Mouse (Mus musculus) MEL (cell line): Measurements from ENCODE around the gene H2-Q7. TPM values are rescaled to one million over a fixed set of nuclear protein-coding genes. Genes with fewer than 3 reads are reported as not detected.
"Not testable (repeated sequence)": the region's sequence is repeated elsewhere in the genome, so short reads cannot be mapped to it uniquely, and the experiment has no call there.

Source experiments
- DNase-seq: peaks from one replicate; pipeline ENCODE4 v3.0.0; 2011; ENCODE audit warnings: low read depth, low spot score
- H3K27ac ChIP-seq: 2 replicates; pipeline ENCODE4 v1.5.1; 2012; ENCODE audit warnings: low read depth, mild to moderate bottlenecking, control low read depth, low read length, moderate library complexity; ENCODE audit not compliant: control insufficient read depth
- H3K27me3 ChIP-seq, 2 experiments: fragments of 150-350 bp in 1 of 2; sonication (generic) in 1 of 2; 2 replicates each; pipeline ENCODE4 v1.6.1; 2012; ENCODE audit warnings: low read length in 2 of 2, mild to moderate bottlenecking in 2 of 2, improper control_type of control experiment in 1 of 2, moderate library complexity in 1 of 2; ENCODE audit not compliant: insufficient read depth in 2 of 2, control insufficient read depth in 1 of 2
- H3K36me3 ChIP-seq, 2 experiments: 2 replicates each; pipeline ENCODE4 v1.6.1; 2012 to 2014; ENCODE audit warnings: low read length in 2 of 2, improper control_type of control experiment in 1 of 2, inconsistent platforms in 1 of 2, mild to moderate bottlenecking in 1 of 2; ENCODE audit not compliant: insufficient read depth in 2 of 2, control insufficient read depth in 1 of 2
- H3K4me1 ChIP-seq, 2 experiments: fragments of 150-350 bp in 1 of 2; sonication (generic) in 1 of 2; 2 replicates each; pipeline ENCODE4 v1.6.1; 2012; ENCODE audit warnings: low read length in 2 of 2, improper control_type of control experiment in 1 of 2, mild to moderate bottlenecking in 1 of 2; ENCODE audit not compliant: insufficient read depth in 2 of 2, control insufficient read depth in 1 of 2
- H3K4me3 ChIP-seq, 2 experiments: fragments of 150-350 bp in 1 of 2; sonication (generic) in 1 of 2; 2 replicates each; pipeline ENCODE4 v1.5.1; 2012; ENCODE audit warnings: low read depth in 2 of 2, low read length in 2 of 2, mild to moderate bottlenecking in 2 of 2, moderate library complexity in 2 of 2, control low read depth in 1 of 2, improper control_type of control experiment in 1 of 2; ENCODE audit not compliant: control insufficient read depth in 1 of 2, insufficient read depth in 1 of 2
- H3K79me2 ChIP-seq: 2 replicates; pipeline ENCODE4 v1.6.1; 2012; ENCODE audit warnings: mild to moderate bottlenecking, low read length, moderate library complexity; ENCODE audit not compliant: control insufficient read depth, poor library complexity, insufficient read depth
- H3K9ac ChIP-seq: 2 replicates; pipeline ENCODE4 v1.6.1; 2012; ENCODE audit warnings: low read depth, mild to moderate bottlenecking, control low read depth, low read length, moderate library complexity; ENCODE audit not compliant: control insufficient read depth, poor library complexity, severe bottlenecking
- H3K9me3 ChIP-seq: fragments of 150-350 bp; sonication (generic); replicated peaks from 2 replicates; pipeline ENCODE4 v1.6.1; 2012; ENCODE audit warnings: mild to moderate bottlenecking, low read length, improper control_type of control experiment, moderate library complexity; ENCODE audit not compliant: insufficient read depth
- BHLHE40 ChIP-seq: IDR thresholded peaks from 2 replicates; pipeline ENCODE4 v1.6.1; 2012; ENCODE audit warnings: low read depth, mild to moderate bottlenecking, inconsistent platforms, low read length, improper control_type of control experiment, borderline replicate concordance
- CHD1 ChIP-seq: IDR thresholded peaks from 2 replicates; pipeline ENCODE4 v1.6.1; 2012; ENCODE audit warnings: low read depth, mild to moderate bottlenecking, inconsistent platforms, low read length, improper control_type of control experiment
- CHD2 ChIP-seq: IDR thresholded peaks from 2 replicates; pipeline ENCODE4 v1.6.1; 2011; ENCODE audit warnings: low read length, improper control_type of control experiment
- E2F4 ChIP-seq: IDR thresholded peaks from 2 replicates; pipeline ENCODE4 v1.6.1; 2011; ENCODE audit warnings: low read depth, low read length, improper control_type of control experiment, borderline replicate concordance
- EP300 ChIP-seq, 2 experiments: IDR thresholded peaks; 2 replicates each; pipeline ENCODE4 v1.6.1; 2011; ENCODE audit warnings: improper control_type of control experiment in 2 of 2, low read length in 2 of 2, low read depth in 1 of 2, mild to moderate bottlenecking in 1 of 2
- MAX ChIP-seq: IDR thresholded peaks from 2 replicates; pipeline ENCODE4 v1.6.1; 2011; ENCODE audit warnings: low read length, improper control_type of control experiment
- MYC ChIP-seq: IDR thresholded peaks from 2 replicates; pipeline ENCODE4 v1.6.1; 2011; ENCODE audit warnings: low read depth, mild to moderate bottlenecking, low read length, improper control_type of control experiment, moderate library complexity
- NELFE ChIP-seq: IDR thresholded peaks from 2 replicates; pipeline ENCODE4 v1.6.1; 2011; ENCODE audit warnings: low read depth, low read length, improper control_type of control experiment
- POLR2AphosphoS5 ChIP-seq: IDR thresholded peaks from 2 replicates; pipeline ENCODE4 v1.6.1; 2012; ENCODE audit warnings: low read depth, borderline replicate concordance, mild to moderate bottlenecking, inconsistent platforms, low read length, moderate library complexity, mixed read lengths
- TCF12 ChIP-seq: IDR thresholded peaks from 2 replicates; pipeline ENCODE4 v1.6.1; 2014; ENCODE audit warnings: low read depth, mild to moderate bottlenecking, inconsistent platforms, low read length, improper control_type of control experiment, moderate library complexity
- UBTF ChIP-seq: IDR thresholded peaks from 2 replicates; pipeline ENCODE4 v1.6.1; 2012; ENCODE audit warnings: low read depth, mild to moderate bottlenecking, inconsistent platforms, low read length, improper control_type of control experiment, moderate library complexity, borderline replicate concordance; ENCODE audit not compliant: insufficient read depth
- polyA plus RNA-seq, 2 experiments: library from polyadenylated mRNA; stranded (reverse) in 1 of 2; unstranded in 1 of 2; fragments of >175 nt in 1 of 2; fragments of >200 nt in 1 of 2; gene quantifications; 2 replicates each; pipeline versions ENCODE4 v1.2.1 to v1.2.4; 2012; ENCODE audit warnings: low replicate concordance in 2 of 2, low read depth in 1 of 2; ENCODE audit not compliant: insufficient read length in 2 of 2, insufficient read depth in 1 of 2, missing spikeins in 1 of 2
- total RNA-seq: library from RNA; depleted of rRNA; stranded (reverse); fragments of 300-350 nt; gene quantifications from 2 replicates; pipeline ENCODE4 v1.2.3, GENCODE M21; 2012

Gene H2-Q7
- total and polyA plus RNA-seq, 3 experiments, result 0.23 to 4.0 TPM; not detected in 1

DNA sequence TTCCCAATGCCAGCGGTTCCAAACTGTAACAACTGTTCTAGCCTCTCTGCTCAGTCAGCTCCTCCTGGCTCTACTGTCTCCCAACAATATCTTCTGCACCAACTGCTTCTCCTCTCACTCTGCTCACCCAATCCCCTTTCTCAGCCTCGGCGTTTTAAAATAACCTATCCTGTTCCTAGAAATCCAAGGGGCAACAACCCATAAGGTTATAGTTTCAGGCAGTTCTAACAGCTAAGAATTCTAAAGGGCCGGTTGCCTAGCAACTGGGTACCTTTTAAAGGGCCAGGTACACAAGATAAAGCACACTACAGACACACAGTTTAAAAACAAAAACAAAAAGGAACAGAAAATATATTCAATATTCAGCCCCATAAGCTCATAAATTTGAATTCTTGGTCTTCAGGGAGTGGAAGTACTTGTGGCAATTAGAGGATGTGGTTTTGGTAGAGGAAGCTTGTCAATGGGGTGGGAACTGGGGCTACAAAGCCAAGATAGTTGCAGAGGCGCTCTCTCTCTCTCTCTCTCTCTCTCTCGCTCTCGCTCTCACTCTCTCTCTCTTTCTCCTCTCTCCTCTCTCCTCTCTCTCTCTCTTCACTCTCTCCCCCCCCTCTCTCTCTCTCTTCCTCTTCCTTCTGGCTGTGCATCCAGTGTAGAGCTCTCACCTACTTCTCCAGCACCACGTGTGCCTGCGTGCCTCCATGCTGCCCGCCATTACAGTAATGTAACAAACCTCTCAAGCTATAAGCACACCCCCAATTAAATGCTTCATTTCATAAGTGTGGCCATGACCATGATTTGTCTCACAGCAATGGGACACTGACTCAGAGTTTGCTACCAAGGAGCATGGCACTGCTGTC lies 23.5 kb upstream of the H2-Q7 start:
- H3K79me2 ChIP-seq, H3K4me1 ChIP-seq, H3K9me3 ChIP-seq, H3K27ac ChIP-seq, H3K9ac ChIP-seq, H3K36me3 ChIP-seq, DNase-seq, H3K4me3 ChIP-seq, H3K27me3 ChIP-seq: not testable (repeated sequence)

GRCm38 (mm10) chr17:35418772-35419171 lies 20.2 kb upstream of the H2-Q7 start:
- Histone ChIP-seq H3K4me3 (no peak overlapping the region), H3K9me3 (no peaks in the 10 kb centered on the region), H3K9ac (no peak overlapping the region), H3K4me1 (no peaks in the 10 kb centered on the region; a peak in 1 of 4 replicates), H3K27me3 (peaks cover 3% of the 10 kb centered on the region in 2 experiments; a peak in 3 of 4 replicates), H3K36me3 (no peaks in the 10 kb centered on the region), H3K27ac (no peak overlapping the region), H3K79me2 (no peaks in the 10 kb centered on the region)
- DNase-seq, result no peak
- no peak for TF ChIP-seq BHLHE40
- TF ChIP-seq MAX, result no peak
- no peak for TF ChIP-seq EP300 (IDR thresholded peaks at IDR 0.05; ENCODE audit: low read depth in 1 of 2, low read length in 2 of 2)
- no peak for TF ChIP-seq UBTF
- TF ChIP-seq POLR2AphosphoS5, result no peak
- no peak for TF ChIP-seq TCF12
- no peak for TF ChIP-seq E2F4
- TF ChIP-seq MYC, result no peak
- TF ChIP-seq CHD2, result no peak
- TF ChIP-seq NELFE, result no peak
- TF ChIP-seq CHD1, result no peak

DNA sequence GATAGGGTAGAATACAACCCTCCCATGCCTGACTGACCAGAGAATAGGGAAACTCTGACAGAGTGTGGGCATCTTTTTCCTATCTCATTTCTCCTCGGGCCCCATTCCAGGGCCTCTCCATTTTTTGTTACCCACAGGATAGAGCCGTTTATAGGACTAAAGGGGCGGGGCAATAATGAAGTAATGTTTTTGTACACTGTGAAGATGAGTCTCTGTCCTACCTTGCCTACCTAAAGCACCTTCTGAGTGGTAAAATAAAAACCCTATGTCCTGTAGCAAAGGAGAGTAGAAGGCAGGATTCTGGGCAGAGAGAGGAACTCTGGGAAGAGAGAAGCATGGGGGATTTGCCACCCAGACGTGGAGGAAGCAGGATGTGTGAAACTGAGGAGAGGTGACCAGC lies 19.4 kb upstream of the H2-Q7 start:
- H3K4me3 ChIP-seq, H3K9me3 ChIP-seq, H3K27me3 ChIP-seq, DNase-seq, H3K79me2 ChIP-seq, H3K9ac ChIP-seq, H3K36me3 ChIP-seq, H3K27ac ChIP-seq, H3K4me1 ChIP-seq: not testable (repeated sequence)
